Mouse (Mus musculus): ENCODE measurements at regions not wholly inside any gene's neighbourhood (a gene's known extent, or its start where the extent isn't known, plus 50 kb on each side); places are given as distances from the start of the nearest gene placed in this dataset.

GRCm38 (mm10) chr2:143133931-143134330 is 55.7 kb downstream of the Otor start:
- no peak for DNase-seq

GRCm38 (mm10) chr2:143149189-143149588 is 70.9 kb downstream of the Otor start:
- DNase-seq = no peak

GRCm38 (mm10) chr2:143164081-143164984 is 86.1 kb downstream of the Otor start:
- no peak for DNase-seq

GRCm38 (mm10) chr2:143166771-143167170 is 88.5 kb downstream of the Otor start:
- peak; percentile 7 for DNase-seq

- no peak for DNase-seq
These were observed 92.4 kb downstream of the Otor start for GRCm38 (mm10) chr2:143170648-143171047.

DNA sequence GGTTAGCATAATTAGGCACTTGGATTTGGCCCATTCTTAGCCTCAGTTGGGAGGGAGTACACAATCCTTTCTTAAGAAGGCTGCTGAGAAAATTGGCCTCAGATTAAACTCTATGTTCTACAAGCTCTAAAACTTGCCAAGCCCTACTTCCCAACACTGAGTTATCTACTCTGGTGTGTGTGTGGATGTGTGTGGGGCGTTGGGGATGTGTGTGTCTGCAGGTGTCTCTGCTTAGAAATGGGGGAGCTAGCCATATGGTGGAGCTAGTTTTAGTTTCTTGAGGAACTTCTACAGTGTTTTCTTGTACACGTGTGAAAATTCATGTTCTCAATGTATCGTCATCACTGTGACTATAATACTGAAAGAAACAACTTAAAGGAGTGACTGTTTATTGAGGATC is 106.3 kb downstream of the Otor start:
- DNase-seq = no peak

DNA sequence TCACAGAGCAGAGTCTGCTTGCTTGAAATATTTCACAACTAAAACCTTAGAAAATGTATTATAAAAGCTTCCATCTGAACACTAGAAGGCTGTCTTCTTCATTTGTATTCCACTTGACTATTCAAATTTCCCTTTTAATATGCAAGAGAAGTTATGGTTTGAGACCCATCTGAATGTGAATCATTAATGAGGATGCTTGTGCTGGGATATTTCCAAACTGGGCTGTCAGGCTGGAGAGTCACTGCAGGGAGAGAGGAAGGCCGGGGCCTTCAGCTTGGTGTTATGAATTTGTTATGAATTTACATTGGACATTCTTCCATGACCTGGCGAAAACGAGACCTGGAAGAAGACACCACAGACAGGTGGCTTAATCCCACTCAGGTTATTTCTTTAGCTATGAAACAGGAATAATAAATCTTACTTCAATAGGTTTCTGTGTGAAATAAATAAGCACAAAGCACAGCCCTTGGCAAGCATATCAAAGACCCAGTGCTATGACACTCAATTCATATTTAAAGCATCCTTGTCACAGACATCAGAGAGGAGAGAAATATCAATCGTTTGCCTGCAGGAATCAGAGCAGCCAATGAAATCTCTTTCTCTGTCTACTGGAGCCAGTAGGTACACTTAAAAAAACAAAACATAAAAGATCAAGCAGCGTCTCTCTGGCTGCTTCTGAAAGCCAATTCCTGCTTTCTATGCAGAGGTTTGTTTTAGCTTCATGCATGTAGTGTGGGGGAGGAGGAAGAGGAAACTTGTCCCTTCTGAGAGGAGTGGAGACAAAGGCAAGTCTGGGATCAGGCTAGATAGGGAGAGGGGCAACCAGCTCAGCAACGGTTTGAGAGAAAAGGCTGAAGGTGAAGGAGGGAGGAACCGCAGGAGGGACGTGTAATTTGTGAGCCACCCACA is 114.2 kb downstream of the Otor start:
- DNase-seq = no peak

GRCm38 (mm10) chr2:143193165-143193551 is 114.9 kb downstream of the Otor start:
- no peak for DNase-seq

DNA sequence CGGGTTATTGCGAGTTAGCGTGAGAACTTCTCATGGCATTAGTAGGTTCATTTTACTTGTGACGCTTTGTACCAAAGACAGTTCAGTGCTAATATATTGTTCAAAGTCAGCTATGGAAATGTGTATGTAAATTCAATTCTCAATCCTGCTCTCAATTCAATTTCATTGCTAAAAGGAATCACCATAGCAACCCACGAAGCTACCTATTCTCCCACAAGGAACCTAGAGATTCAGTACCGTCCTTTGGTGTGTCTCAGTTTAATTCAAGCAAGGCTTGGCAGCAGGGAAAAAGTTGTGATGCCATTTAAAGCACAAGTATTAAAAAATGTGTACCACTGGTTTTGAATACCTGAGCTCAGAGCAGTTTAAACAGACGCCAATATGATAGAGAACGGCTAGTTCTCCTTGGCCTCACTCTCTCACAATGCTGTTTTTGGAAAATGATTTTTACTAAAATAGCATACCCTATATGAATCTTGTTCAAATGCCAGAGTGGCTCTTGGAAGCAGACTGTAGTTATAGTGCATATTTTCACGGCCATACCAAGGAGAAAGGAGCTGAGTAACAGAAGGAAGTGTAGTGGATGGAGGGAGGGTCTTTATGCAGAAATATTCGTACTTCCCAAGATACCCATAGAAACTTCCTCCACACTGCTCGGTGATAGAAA is 121.4 kb downstream of the Otor start:
- DNase-seq = no peak

DNA sequence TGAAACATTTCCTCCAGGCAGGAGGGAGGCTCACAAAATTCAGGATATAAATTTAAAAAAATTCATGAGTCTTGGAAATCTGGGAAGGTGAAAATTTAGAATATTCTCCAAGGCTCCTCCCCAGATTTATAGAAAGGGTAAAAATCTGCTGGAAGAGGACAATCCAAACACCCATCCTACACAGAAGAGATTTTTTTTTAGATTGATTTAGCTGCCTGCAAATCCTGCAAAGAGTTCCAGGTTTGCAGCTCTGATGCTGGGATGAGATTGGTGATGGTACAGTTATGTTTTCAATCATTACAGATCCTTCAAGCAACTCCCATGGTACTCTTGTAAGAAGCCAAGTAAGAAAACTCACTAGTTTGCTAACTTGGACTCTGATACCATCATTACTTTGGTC is 127.8 kb downstream of the Otor start:
- no peak for DNase-seq

DNA sequence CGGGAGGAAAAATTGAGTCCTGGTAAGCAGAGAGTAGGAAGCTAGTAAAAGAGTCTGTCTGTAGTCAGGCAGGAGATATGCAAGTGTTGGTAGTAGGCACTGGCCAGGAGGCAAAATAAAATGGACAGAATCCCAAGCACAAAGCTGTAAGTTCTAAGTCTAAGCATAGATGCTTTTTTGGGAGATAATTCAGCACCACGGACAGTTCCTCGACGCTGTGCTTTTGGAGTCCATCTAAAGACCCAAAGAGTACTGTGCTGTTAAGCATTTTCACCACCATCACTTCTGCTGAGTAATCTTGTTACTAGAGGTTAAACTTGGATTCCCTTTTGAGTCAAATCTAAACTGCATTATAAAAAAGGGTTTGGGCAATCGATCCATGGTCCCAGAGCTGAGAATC is 128.9 kb downstream of the Otor start:
- DNase-seq = no peak

DNA sequence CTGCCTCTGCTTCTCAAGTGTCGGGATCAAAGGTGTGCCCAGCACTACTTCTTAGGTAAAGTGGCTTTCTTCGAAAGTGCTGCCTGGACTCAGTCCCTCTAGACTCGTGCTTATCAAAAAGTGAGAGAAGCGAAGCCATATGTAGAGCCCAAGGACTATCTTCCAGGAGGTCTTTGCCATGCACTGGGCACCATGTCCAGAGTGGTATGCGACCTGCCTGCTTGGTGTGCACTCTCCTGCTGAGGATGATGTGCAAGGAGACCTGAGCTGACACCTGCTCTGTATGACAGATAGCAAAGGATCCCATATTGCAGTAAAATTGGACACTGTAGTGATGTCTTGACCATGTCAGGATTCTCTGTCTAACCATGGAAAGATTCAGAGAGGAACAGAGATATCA is 139.0 kb downstream of the Otor start:
- peak; percentile 70 for DNase-seq

GRCm38 (mm10) chr2:143217760-143218358 is 139.6 kb downstream of the Otor start:
- DNase-seq = peak; percentile 95

DNA sequence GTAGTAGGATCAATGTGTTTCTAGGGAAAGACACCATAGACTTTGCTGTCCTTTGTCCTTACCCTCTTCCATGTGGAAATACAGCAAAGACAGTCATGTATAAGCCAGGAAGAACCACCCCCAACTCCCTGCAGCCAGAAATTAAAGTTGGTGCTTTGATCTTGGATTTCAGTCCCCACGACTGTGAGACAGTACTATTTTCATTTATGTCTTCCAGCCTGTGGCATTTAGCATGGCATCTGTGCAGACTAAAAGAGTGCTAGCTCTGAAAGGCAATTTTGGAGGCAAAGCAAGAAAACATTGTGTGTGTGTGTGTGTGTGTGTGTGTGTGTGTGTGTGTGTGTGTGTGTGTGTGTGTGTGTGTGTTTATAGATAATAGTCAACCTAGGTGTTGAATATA is 144.1 kb downstream of the Otor start:
- no peak for DNase-seq

- no peak for DNase-seq
These were observed 146.3 kb downstream of the Otor start for GRCm38 (mm10) chr2:143224410-143225130.

DNA sequence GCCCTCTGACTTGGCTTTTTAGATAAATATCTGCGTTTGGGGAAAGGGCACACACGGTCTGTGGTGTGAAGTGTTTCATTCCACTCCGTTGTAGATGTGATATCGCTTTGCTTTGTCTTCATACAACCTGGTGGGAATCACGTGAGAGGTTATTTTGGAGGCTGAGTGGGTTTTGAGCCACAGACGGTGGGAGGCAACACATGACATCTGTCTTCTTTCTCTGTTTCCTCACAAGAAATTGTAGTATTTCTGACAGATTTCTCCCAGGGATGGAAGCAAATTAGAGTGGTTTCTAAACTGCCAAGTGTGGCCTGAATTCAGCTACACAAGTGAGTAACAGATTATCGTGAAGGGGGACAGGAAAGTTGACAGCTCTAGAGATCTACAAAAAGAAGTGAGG is 155.5 kb downstream of the Otor start:
- DNase-seq = no peak

DNA sequence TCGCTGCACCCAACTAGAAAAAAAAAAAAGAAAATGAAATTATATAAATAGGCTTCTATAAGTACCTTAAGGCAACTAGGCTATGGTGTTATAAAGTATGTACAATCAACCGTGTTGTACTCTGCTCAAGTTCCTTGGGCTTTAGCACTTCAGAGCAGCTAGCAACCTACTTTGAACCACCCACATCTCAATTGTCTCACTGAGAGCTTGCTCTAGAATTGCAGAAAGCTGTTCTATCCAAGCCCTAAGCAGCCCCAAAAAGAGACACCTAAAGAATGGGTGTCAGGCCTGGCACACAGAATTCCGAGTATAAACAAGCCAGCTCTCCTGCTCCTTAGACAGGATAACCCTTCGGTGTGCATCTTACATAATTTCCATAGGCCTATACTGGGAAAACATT is 162.0 kb downstream of the Otor start:
- DNase-seq = no peak

DNA sequence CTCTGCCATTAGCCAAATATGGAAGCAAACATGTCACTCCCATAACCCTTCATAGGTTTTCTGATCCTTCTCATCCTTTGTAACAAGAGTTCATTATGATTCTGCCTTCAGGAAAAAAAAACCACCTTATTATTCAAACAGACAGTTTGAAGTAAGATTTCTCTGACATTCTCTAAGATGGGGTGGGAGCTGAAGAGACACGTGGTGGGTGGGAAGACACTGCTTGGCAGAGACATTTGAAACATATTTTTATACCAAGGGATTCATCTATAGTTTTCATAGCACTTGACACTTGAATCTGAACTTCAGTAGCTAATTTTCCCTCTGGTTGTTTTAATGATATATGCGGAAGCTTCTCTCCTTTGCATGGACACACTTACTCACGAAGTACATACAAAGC is 165.5 kb downstream of the Otor start:
- no peak for DNase-seq

DNA sequence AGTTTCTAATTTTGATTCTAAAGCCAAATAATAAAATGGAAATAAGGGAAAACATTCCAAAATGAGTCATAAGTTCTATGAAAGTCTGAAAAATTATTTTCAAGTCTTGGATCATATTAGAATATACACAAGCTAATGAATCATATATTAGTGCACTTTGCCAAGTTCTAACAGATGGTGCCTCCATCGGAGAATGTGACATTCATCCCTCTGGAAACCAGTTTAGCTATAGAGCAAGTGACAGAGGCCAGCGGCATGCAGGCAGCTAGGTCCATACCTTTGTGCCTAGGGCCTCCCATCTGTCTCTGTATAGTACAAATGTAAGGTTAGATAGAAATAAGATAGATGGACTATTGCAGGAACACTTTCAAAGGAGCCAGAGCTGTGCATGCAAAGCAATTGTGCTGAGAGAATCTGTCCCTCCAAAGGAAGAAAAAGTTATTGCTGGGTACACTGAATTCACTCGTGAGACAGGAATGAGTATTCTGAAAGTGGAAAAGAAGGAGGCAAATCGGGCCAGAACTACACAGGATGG is 167.9 kb downstream of the Otor start:
- peak; percentile 83 for DNase-seq

DNA sequence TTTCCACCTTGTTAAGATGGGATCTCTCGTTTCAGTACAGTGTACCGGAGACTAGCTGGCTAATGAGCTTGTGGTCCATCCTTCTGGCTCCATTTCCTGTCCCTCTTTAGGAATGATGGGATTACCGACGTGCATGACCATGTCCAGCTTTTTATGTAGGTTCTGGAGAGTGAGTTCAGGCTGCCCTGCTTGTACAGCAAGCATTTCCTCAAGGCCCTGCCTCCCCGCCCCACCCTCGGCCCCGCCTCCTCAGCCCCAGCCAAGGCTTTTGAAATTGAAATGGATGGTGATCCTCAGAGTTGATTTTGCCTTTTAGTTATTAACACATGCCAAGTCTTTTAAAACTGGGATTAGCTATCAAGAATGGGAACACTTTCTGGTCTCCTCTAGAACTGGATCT is 190.8 kb downstream of the Otor start:
- no peak for DNase-seq

DNA sequence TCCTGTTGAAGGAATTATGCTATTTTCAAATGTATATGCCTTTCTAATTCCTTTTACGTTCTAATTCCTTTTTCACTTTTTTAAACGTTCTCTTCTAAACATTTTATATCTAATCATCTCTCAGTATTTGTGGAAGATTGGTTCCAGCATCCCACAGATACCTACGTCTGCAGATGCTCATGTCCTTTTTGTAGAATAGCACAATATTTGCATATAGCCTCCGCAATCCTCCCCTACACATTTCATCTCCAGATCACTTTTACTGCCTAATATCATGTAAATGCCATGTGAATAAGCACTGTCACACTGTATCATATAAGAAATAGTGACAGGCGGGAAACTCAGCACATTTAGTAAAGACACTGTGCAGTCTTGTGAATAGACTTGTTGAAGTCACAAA is 192.6 kb downstream of the Otor start:
- no peak for DNase-seq

All from cerebellum, adult 11-12 months (tissue).